Mouse (Mus musculus): ENCODE results near the gene Rad51b.

Gene Rad51b

GRCm38 (mm10) chr12:79297121-79297576 lies at the start of gene Rad51b:
Gene Rad51b (plus strand): TSS chr12:79297282.
- peak; percentile 89 for DNase-seq (ENCODE audit: low read depth, low spot score)

GRCm38 (mm10) chr12:79248110-79248509 lies 49.0 kb upstream of the Rad51b start:
- DNase-seq (ENCODE audit: low read depth, low spot score) = no peak

- no peak for DNase-seq (ENCODE audit: low read depth, low spot score)
Observed at GRCm38 (mm10) chr12:79253294-79254053, 43.6 kb upstream of the Rad51b start.

- DNase-seq (ENCODE audit: low read depth, low spot score) = no peak
Observed at GRCm38 (mm10) chr12:79254975-79255374, 42.1 kb upstream of the Rad51b start.

- DNase-seq (ENCODE audit: low read depth, low spot score) = no peak
Observed at GRCm38 (mm10) chr12:79260154-79260553, 36.9 kb upstream of the Rad51b start.

- peak; percentile 24 for DNase-seq (ENCODE audit: low read depth, low spot score)
Observed at GRCm38 (mm10) chr12:79261035-79261434, 36.0 kb upstream of the Rad51b start.

GRCm38 (mm10) chr12:79272604-79273003 lies 24.5 kb upstream of the Rad51b start:
- DNase-seq (ENCODE audit: low read depth, low spot score) = no peak

GRCm38 (mm10) chr12:79279513-79280115 lies 17.5 kb upstream of the Rad51b start:
- no peak for DNase-seq (ENCODE audit: low read depth, low spot score)

GRCm38 (mm10) chr12:79282595-79282994 lies 14.5 kb upstream of the Rad51b start:
- DNase-seq (ENCODE audit: low read depth, low spot score) = no peak

- no peak for DNase-seq (ENCODE audit: low read depth, low spot score)
Observed at GRCm38 (mm10) chr12:79292874-79293273, 4.2 kb upstream of the Rad51b start.

- peak; percentile 96 for DNase-seq (ENCODE audit: low read depth, low spot score)
Observed at GRCm38 (mm10) chr12:79296126-79296816, 811 bp upstream of the Rad51b start, which contains the start of gene Zfyve26. Gene Zfyve26 (minus strand): TSS chr12:79296304.

GRCm38 (mm10) chr12:79297884-79298636 lies 978 bp downstream of the Rad51b start:
- DNase-seq (ENCODE audit: low read depth, low spot score) = no peak

GRCm38 (mm10) chr12:79301802-79302201 lies 4.7 kb downstream of the Rad51b start:
- no peak for DNase-seq (ENCODE audit: low read depth, low spot score)

- DNase-seq (ENCODE audit: low read depth, low spot score) = no peak
Observed at GRCm38 (mm10) chr12:79305131-79305530, 8.0 kb downstream of the Rad51b start.

GRCm38 (mm10) chr12:79306013-79306412 lies 8.9 kb downstream of the Rad51b start:
- no peak for DNase-seq (ENCODE audit: low read depth, low spot score)

GRCm38 (mm10) chr12:79313721-79314120 lies 16.6 kb downstream of the Rad51b start:
- DNase-seq (ENCODE audit: low read depth, low spot score) = no peak

- no peak for DNase-seq (ENCODE audit: low read depth, low spot score)
Observed at GRCm38 (mm10) chr12:79317339-79317738, 20.3 kb downstream of the Rad51b start.

- DNase-seq (ENCODE audit: low read depth, low spot score) = no peak
Observed at GRCm38 (mm10) chr12:79320895-79321294, 23.8 kb downstream of the Rad51b start.

GRCm38 (mm10) chr12:79322539-79322938 lies 25.5 kb downstream of the Rad51b start:
- DNase-seq (ENCODE audit: low read depth, low spot score) = peak; percentile 48

GRCm38 (mm10) chr12:79326236-79326635 lies 29.2 kb downstream of the Rad51b start:
- DNase-seq (ENCODE audit: low read depth, low spot score) = no peak

- DNase-seq (ENCODE audit: low read depth, low spot score) = no peak
Observed at GRCm38 (mm10) chr12:79326745-79327144, 29.7 kb downstream of the Rad51b start.

GRCm38 (mm10) chr12:79327868-79328267 lies 30.8 kb downstream of the Rad51b start:
- DNase-seq (ENCODE audit: low read depth, low spot score) = no peak
